Mouse (Mus musculus) leukemia stem cell, adult 10-12 weeks (primary cell): ENCODE results near the gene Itih4. TPM values are rescaled to one million over a fixed set of nuclear protein-coding genes. Genes with fewer than 3 reads are reported as not detected.

Experiments used
- polyA plus RNA-seq: library from polyadenylated mRNA; stranded (reverse); fragments of >175 nt; gene quantifications from 2 replicates; pipeline ENCODE4 v1.2.3, GENCODE M21; 2012; ENCODE audit warnings: low replicate concordance

The Itih4 gene
- not detected in 2 replicates for polyA plus RNA-seq

DNA sequence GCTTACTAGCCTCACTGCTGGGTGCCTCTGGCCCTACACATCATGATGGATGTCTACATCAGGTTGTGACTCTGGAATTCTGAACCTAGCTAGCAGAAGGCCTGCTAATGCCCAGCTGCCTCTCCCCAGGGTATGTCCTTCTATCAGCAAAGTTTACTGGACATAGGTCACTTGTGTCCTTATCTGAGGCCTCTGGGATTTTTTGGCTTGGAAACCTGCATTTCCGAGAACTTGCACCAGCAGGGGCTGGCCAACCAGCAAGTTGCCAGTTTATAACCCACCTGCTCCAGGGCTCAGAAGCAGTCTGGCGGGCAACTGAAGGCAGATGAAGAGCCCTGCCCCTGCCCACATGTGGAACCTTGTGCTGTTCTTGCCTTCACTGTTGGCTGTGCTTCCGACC lies at the start of gene Itih4:
Gene Itih4 (plus strand): TSS at position 273 of the 400 bp plus-strand sequence.

GRCm38 (mm10) chr14:30878958-30879571 lies 7.2 kb upstream of the Itih4 start, which contains the start of gene Mustn1:
Gene Mustn1 (plus strand): TSS chr14:30879200.

DNA sequence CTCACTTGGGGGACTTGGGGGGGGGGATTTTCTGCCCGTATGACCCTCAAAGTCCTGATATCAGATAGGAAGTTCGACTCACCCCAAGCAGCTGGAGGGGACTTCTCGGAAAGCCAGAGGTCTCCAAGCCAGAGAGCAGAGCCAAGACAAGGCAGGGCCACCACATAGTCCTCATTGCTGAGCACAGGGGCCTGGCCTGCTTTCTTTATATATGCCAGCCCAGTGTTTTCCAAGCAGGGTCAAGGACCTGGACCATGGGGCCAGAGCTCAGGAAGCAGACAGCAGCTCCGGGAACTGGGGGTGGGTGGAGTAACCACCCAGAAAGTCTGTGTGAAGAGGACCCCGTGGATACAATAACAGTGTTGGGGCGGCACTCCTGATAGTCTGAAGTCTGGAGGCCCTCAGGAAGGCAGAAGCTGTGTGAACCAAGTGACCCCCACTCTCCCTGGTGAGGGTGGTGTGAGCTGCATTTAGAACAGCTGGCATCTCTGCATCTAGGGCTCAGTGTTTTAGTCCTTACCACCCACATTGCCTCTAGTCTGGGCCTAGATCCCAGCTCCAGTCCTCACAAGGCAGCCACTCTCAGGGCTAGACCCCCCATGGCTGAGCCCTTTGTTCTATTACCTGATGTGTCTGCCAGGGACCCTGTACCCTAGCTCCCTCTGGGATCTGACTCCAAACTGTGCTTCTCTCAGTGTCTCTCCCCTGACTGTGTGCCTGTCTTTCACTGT lies 37.3 kb downstream of the Itih4 start, which contains the start of gene Itih3:
Gene Itih3 (minus strand): TSS at position 386 of the 731 bp plus-strand sequence.

DNA sequence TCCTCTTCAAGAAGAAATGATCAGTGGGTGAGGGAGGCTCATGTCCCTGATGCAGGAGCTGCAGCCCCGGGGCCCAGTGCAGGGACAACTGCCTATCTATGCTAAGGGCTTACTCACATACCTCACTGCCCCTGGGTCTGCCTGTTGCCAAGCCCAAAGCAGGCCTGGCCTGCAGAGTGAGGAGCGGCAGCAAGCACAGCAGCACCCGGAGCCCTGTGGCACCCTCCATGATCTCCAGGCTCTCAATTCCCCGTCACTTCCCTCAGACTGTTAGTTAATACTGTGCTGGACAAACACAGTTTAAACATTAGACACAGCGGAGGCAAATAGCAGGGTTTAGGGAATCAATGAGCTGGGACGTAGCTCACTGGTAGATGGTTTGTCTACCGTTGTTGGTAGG lies 56.8 kb downstream of the Itih4 start, which contains the start of gene Itih1:
Gene Itih1 (minus strand): TSS at position 252 of the 400 bp plus-strand sequence.

DNA sequence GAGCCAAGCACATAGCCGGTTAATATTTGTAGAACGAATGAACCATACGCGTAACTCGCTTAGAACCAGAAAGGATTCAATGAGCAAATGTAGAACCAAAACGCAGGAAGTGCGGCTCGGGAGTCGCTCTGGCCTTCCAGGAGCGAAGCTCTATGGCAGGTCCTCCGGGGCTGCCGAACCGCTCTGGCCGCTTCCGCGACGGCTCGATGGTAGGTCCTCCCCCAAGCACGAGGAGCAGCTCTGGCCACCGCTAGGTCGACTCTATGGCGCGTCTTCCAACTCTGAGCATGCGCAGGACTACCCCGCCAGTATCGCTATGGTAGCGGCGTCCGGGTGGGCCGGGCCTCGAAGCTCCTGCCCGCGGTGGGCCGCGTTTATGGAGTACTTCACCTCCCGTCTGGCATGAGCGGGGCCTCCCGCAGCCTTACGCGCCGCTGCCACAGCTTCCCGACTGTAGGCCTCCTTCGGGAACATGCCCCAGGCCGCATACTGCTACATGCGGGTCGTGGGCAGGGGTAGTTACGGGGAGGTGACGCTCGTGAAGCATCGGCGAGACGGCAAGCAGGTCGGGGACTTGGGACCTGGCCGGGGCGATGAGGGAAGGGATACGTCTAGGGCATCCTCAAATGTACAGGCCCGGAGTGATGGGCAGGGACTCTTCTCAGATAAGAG lies 65.0 kb downstream of the Itih4 start, which contains the start of gene Nek4:
Gene Nek4 (plus strand): TSS at position 224 of the 672 bp plus-strand sequence.

Other genes starting within 250 kb of the Itih4 start
- gene Rft1, start 232.1 kb upstream of the Itih4 start, polyA plus RNA-seq, result 0.72 and 4.9 TPM in 2 replicates
- 1.1 and 2.0 TPM in 2 replicates for gene Sfmbt1, start 171.6 kb upstream of the Itih4 start, polyA plus RNA-seq
- 18.3 and 50.0 TPM in 2 replicates for gene Tmem110, start 60.9 kb upstream of the Itih4 start, polyA plus RNA-seq
- not detected in 2 replicates for gene Mustn1, start 7.3 kb upstream of the Itih4 start, polyA plus RNA-seq
- 0.17 TPM in 1 of 2 replicates, not detected in the other for gene Itih3, start 37.3 kb downstream of the Itih4 start, polyA plus RNA-seq
- not detected in 2 replicates for gene Itih1, start 56.8 kb downstream of the Itih4 start, polyA plus RNA-seq
- gene Nek4, start 64.9 kb downstream of the Itih4 start, polyA plus RNA-seq, result 2.5 and 3.4 TPM in 2 replicates
- gene Glt8d1, start 114.9 kb downstream of the Itih4 start, polyA plus RNA-seq, result 2.4 and 4.0 TPM in 2 replicates
- 15.1 and 44.4 TPM in 2 replicates for gene Spcs1, start 115.2 kb downstream of the Itih4 start, polyA plus RNA-seq
- gene Pbrm1, start 132.7 kb downstream of the Itih4 start, polyA plus RNA-seq, result 7.6 and 21.7 TPM in 2 replicates
- gene Gnl3, start 132.7 kb downstream of the Itih4 start, polyA plus RNA-seq, result 5.0 and 14.9 TPM in 2 replicates
- 48.2 and 72.9 TPM in 2 replicates for gene Smim4, start 242.5 kb downstream of the Itih4 start, polyA plus RNA-seq
- 40.8 and 99.2 TPM in 2 replicates for gene Nt5dc2, start 244.6 kb downstream of the Itih4 start, polyA plus RNA-seq